Mouse (Mus musculus): Measurements from ENCODE around the gene Tfb1m. TPM values are rescaled to one million over a fixed set of nuclear protein-coding genes. Genes with fewer than 3 reads are reported as not detected.

Gene Tfb1m
- polyA plus RNA-seq, 1 experiment from 2014 or later, result 20.3 TPM

- 44% methylated on average over 3 of the region's 3 CpGs for WGBS
- H3K9ac ChIP-seq (ENCODE audit: low read depth, low read length), result no peak overlapping the region
- H3K4me3 ChIP-seq (ENCODE audit: low read depth, low read length), result no peak overlapping the region
- no peak overlapping the region for H3K27ac ChIP-seq (ENCODE audit: low read depth, low read length)
- ATAC-seq (replicated peaks; ENCODE audit: low FRiP score) (peak; percentile 68), DNase-seq (ENCODE audit: low spot score) (no peak)
- peaks cover 2% of the 10 kb centered on the region; the same call in 1 of the 2 replicates for H3K4me1 ChIP-seq (replicated peaks; ENCODE audit: control insufficient read depth, insufficient read depth, low read length)
- no peaks in the 10 kb centered on the region for H3K9me3 ChIP-seq (ENCODE audit: control insufficient read depth, low read length)
- no peak overlapping the region for H3K4me2 ChIP-seq
- H3K27me3 ChIP-seq (replicated peaks; ENCODE audit: control insufficient read depth, insufficient read depth, low read length), result no peaks in the 10 kb centered on the region
- H3K36me3 ChIP-seq (ENCODE audit: control insufficient read depth, insufficient read depth, low read length), result no peaks in the 10 kb centered on the region; the same call in 1 of the 2 replicates
Measured at GRCm38 (mm10) chr17:3529523-3529922, 28.1 kb downstream of the Tfb1m start.

GRCm38 (mm10) chr17:3527841-3528471 lies 29.6 kb downstream of the Tfb1m start:
- Histone ChIP-seq H3K9ac (ENCODE audit: low read depth, low read length) (no peak overlapping the region), H3K27me3 (replicated peaks; ENCODE audit: control insufficient read depth, insufficient read depth, low read length) (no peaks in the 10 kb centered on the region), H3K9me3 (ENCODE audit: control insufficient read depth, low read length) (no peaks in the 10 kb centered on the region), H3K4me1 (replicated peaks; ENCODE audit: control insufficient read depth, insufficient read depth, low read length) (peaks cover 2% of the 10 kb centered on the region; the same call in 1 of the 2 replicates), H3K36me3 (ENCODE audit: control insufficient read depth, insufficient read depth, low read length) (no peaks in the 10 kb centered on the region; the same call in 1 of the 2 replicates), H3K27ac (ENCODE audit: low read depth, low read length) (no peak overlapping the region), H3K4me3 (ENCODE audit: low read depth, low read length) (no peak overlapping the region), H3K4me2 (no peak overlapping the region)
- WGBS, result 72% methylated on average over 6 of the region's 6 CpGs
- DNase-seq (ENCODE audit: low spot score), result no peak
- ATAC-seq (replicated peaks; ENCODE audit: low FRiP score), result peak; percentile 78

GRCm38 (mm10) chr17:3520344-3520743 lies 37.2 kb downstream of the Tfb1m start:
- no peaks in the 10 kb centered on the region for H3K36me3 ChIP-seq (ENCODE audit: control insufficient read depth, insufficient read depth, low read length)
- H3K27me3 ChIP-seq (replicated peaks; ENCODE audit: control insufficient read depth, insufficient read depth, low read length), result no peaks in the 10 kb centered on the region
- no peaks in the 10 kb centered on the region for H3K4me1 ChIP-seq (replicated peaks; ENCODE audit: control insufficient read depth, insufficient read depth, low read length)
- 82% methylated on average over 5 of the region's 5 CpGs for WGBS
- no peak overlapping the region for H3K9ac ChIP-seq (ENCODE audit: low read depth, low read length)
- H3K27ac ChIP-seq (ENCODE audit: low read depth, low read length), result no peak overlapping the region
- DNase-seq (ENCODE audit: low spot score) (no peak), ATAC-seq (replicated peaks; ENCODE audit: low FRiP score) (no peak)
- no peak overlapping the region for H3K4me3 ChIP-seq (ENCODE audit: low read depth, low read length)
- no peak overlapping the region for H3K4me2 ChIP-seq
- H3K9me3 ChIP-seq (ENCODE audit: control insufficient read depth, low read length), result no peaks in the 10 kb centered on the region

- ATAC-seq (replicated peaks; ENCODE audit: low FRiP score), result no peak
- 83% methylated on average over 9 of the region's 9 CpGs for WGBS
Measured at GRCm38 (mm10) chr17:3516406-3516805, 41.2 kb downstream of the Tfb1m start.

GRCm38 (mm10) chr17:3515851-3516250 lies 41.7 kb downstream of the Tfb1m start:
- Histone ChIP-seq H3K9me3 (ENCODE audit: control insufficient read depth, low read length) (no peaks in the 10 kb centered on the region), H3K27me3 (replicated peaks; ENCODE audit: control insufficient read depth, insufficient read depth, low read length) (no peaks in the 10 kb centered on the region), H3K27ac (ENCODE audit: low read depth, low read length) (no peak overlapping the region), H3K9ac (ENCODE audit: low read depth, low read length) (no peak overlapping the region), H3K4me1 (replicated peaks; ENCODE audit: control insufficient read depth, insufficient read depth, low read length) (no peaks in the 10 kb centered on the region), H3K4me2 (no peak overlapping the region), H3K36me3 (ENCODE audit: control insufficient read depth, insufficient read depth, low read length) (no peaks in the 10 kb centered on the region), H3K4me3 (ENCODE audit: low read depth, low read length) (no peak overlapping the region)
- DNase-seq (ENCODE audit: low spot score) (no peak), ATAC-seq (replicated peaks; ENCODE audit: low FRiP score) (no peak)
- 91% methylated on average over 8 of the region's 8 CpGs for WGBS

More at GRCm38 (mm10) chr17:3516406-3516805, 41.2 kb downstream of the Tfb1m start:
- Histone ChIP-seq H3K27ac (ENCODE audit: low read depth, low read length) (no peak overlapping the region), H3K4me2 (no peak overlapping the region), H3K36me3 (ENCODE audit: control insufficient read depth, insufficient read depth, low read length) (no peaks in the 10 kb centered on the region), H3K4me3 (ENCODE audit: low read depth, low read length) (no peak overlapping the region), H3K9me3 (ENCODE audit: control insufficient read depth, low read length) (no peaks in the 10 kb centered on the region), H3K4me1 (replicated peaks; ENCODE audit: control insufficient read depth, insufficient read depth, low read length) (no peaks in the 10 kb centered on the region), H3K27me3 (replicated peaks; ENCODE audit: control insufficient read depth, insufficient read depth, low read length) (no peaks in the 10 kb centered on the region), H3K9ac (ENCODE audit: low read depth, low read length) (no peak overlapping the region)
- no peak for DNase-seq (ENCODE audit: low spot score)

- Histone ChIP-seq H3K27ac (ENCODE audit: low read depth, low read length) (no peak overlapping the region), H3K9ac (ENCODE audit: low read depth, low read length) (no peak overlapping the region), H3K4me3 (ENCODE audit: low read depth, low read length) (no peak overlapping the region), H3K9me3 (ENCODE audit: control insufficient read depth, low read length) (no peaks in the 10 kb centered on the region), H3K4me1 (replicated peaks; ENCODE audit: control insufficient read depth, insufficient read depth, low read length) (no peaks in the 10 kb centered on the region), H3K36me3 (ENCODE audit: control insufficient read depth, insufficient read depth, low read length) (no peaks in the 10 kb centered on the region), H3K4me2 (no peak overlapping the region), H3K27me3 (replicated peaks; ENCODE audit: control insufficient read depth, insufficient read depth, low read length) (no peaks in the 10 kb centered on the region)
- WGBS, result 79% methylated on average over 5 of the region's 5 CpGs
- DNase-seq (ENCODE audit: low spot score) (no peak), ATAC-seq (replicated peaks; ENCODE audit: low FRiP score) (no peak)
Measured at GRCm38 (mm10) chr17:3514316-3514715, 43.3 kb downstream of the Tfb1m start.

GRCm38 (mm10) chr17:3509841-3510240 lies 47.7 kb downstream of the Tfb1m start:
- H3K27me3 ChIP-seq (replicated peaks; ENCODE audit: control insufficient read depth, insufficient read depth, low read length), result no peaks in the 10 kb centered on the region
- DNase-seq (ENCODE audit: low spot score) (no peak), ATAC-seq (replicated peaks; ENCODE audit: low FRiP score) (peak; percentile 54)
- H3K27ac ChIP-seq (ENCODE audit: low read depth, low read length), result no peak overlapping the region
- no peaks in the 10 kb centered on the region for H3K9me3 ChIP-seq (ENCODE audit: control insufficient read depth, low read length)
- H3K4me3 ChIP-seq (ENCODE audit: low read depth, low read length), result no peak overlapping the region
- H3K4me2 ChIP-seq, result no peak overlapping the region
- WGBS, result 11% methylated on average over 1 of the region's 1 CpGs
- no peaks in the 10 kb centered on the region for H3K4me1 ChIP-seq (replicated peaks; ENCODE audit: control insufficient read depth, insufficient read depth, low read length)
- H3K9ac ChIP-seq (ENCODE audit: low read depth, low read length), result no peak overlapping the region
- H3K36me3 ChIP-seq (ENCODE audit: control insufficient read depth, insufficient read depth, low read length), result no peaks in the 10 kb centered on the region

- no peak overlapping the region for H3K4me2 ChIP-seq
- no peak overlapping the region for H3K27ac ChIP-seq (ENCODE audit: low read depth, low read length)
- no peak overlapping the region for H3K9ac ChIP-seq (ENCODE audit: low read depth, low read length)
- H3K9me3 ChIP-seq (ENCODE audit: control insufficient read depth, low read length), result no peaks in the 10 kb centered on the region
- 73% methylated on average over 8 of the region's 8 CpGs for WGBS
- no peaks in the 10 kb centered on the region for H3K27me3 ChIP-seq (replicated peaks; ENCODE audit: control insufficient read depth, insufficient read depth, low read length)
- H3K36me3 ChIP-seq (ENCODE audit: control insufficient read depth, insufficient read depth, low read length), result no peaks in the 10 kb centered on the region
- no peak for ATAC-seq (replicated peaks; ENCODE audit: low FRiP score)
- H3K4me3 ChIP-seq (ENCODE audit: low read depth, low read length), result no peak overlapping the region
- H3K4me1 ChIP-seq (replicated peaks; ENCODE audit: control insufficient read depth, insufficient read depth, low read length), result no peaks in the 10 kb centered on the region
- no peak for DNase-seq (ENCODE audit: low spot score)
Measured at GRCm38 (mm10) chr17:3506508-3506907, 51.1 kb downstream of the Tfb1m start.

- Histone ChIP-seq H3K4me2 (no peak overlapping the region), H3K4me3 (ENCODE audit: low read depth, low read length) (no peak overlapping the region), H3K27me3 (replicated peaks; ENCODE audit: control insufficient read depth, insufficient read depth, low read length) (no peaks in the 10 kb centered on the region), H3K4me1 (replicated peaks; ENCODE audit: control insufficient read depth, insufficient read depth, low read length) (no peaks in the 10 kb centered on the region), H3K9me3 (ENCODE audit: control insufficient read depth, low read length) (no peaks in the 10 kb centered on the region), H3K36me3 (ENCODE audit: control insufficient read depth, insufficient read depth, low read length) (no peaks in the 10 kb centered on the region), H3K27ac (ENCODE audit: low read depth, low read length) (no peak overlapping the region), H3K9ac (ENCODE audit: low read depth, low read length) (no peak overlapping the region)
- 81% methylated on average over 1 of the region's 1 CpGs for WGBS
- DNase-seq (ENCODE audit: low spot score) (no peak), ATAC-seq (replicated peaks; ENCODE audit: low FRiP score) (no peak)
Measured at GRCm38 (mm10) chr17:3505711-3506110, 51.9 kb downstream of the Tfb1m start.

Data from liver, embryonic 11.5 days (tissue).